Mouse (Mus musculus) heart, postnatal 14 days (tissue): ENCODE measurements around the gene Dab1. TPM values are rescaled to one million over a fixed set of nuclear protein-coding genes. Genes with fewer than 3 reads are reported as not detected.

Experiments used
- DNase-seq, 2 experiments: peaks; one replicate each; pipeline ENCODE4 v3.0.0; 2021 to 2022
- intact Hi-C: fragments of 180-260 bp; cut with DNase I; formaldehyde crosslinking; loops from one replicate; pipeline ENCODE4 v1.15.1; 2025
- total RNA-seq, 2 experiments: library from RNA; stranded (reverse); gene quantifications; 2 replicates each; pipeline ENCODE4 v1.2.3; 2021

Gene Dab1
- total RNA-seq, 2 experiments from 2014 or later: 0.17 TPM; not detected in 1

DNA sequence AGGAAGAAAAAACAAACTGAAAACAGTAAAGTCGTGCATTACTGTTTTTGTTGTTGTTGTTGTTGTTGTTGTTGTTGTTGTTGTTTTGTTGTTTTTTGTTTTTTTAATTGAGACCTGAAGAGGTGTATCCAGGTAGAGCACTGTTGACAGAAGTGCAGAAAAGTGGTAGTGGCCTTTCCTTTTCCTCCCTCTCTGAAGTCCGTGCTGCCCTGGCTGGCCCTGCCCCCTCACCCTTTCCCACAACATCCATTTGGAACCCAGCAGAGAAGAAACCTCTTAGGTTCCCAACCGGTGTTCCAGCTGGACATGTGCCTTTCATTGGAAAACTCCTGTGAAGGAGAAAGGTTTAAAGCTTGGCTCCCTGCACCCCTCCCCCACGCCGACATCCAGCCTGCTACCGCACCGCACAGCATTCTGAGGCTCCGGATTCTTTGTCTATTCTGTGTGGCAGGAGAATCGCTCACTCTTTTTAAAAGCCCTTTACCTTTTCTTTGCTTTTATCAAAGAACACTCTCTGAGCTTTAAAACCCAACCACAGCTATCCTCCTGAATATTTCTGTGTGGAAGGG, 334.6 kb downstream of the Dab1 start:
- intact Hi-C loops: no loop called here
- no peak for DNase-seq

DNA sequence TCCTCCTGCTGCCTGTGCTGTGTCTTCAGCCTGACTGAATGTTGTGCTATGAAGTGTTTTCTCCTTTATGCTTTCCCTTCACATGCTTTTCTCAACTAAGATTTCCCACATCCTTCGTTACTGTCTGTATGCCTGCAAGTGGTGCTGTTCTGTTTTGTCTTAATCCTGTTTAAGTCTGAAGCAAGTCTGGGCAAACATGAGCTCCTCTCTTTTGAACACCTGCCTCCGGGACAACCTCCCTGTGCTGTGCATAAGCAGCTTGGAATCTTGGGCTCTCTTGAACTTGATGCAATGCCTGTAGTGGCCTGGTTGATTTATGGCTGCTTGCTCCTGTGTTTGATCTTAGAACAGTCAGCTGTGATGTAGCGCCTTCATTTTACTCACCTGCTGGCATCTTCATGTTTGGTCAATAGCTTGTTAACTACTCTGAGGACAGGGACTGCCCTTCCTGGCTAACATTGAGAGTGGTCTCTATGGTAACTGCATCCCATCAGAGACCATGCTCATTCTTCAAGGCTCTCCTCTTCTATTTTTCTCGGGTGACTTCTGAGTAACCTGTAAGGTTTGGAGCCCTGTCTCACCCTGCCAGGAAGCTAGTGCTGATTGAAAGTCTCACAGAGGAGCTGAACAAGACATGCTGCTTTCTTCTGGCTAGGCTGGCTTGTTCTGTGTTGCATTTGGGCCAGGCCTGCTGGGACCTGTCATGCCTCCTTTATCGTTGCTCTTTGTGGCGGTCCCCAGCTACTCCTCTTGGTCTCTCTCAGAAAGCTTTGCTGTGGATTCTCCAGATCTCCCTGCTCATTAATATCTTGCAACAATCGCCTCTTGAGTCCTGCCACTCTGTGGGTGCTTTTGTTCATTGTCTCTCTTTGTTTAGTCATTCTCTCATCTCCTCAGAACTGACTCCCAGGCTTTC, 342.2 kb downstream of the Dab1 start:
- intact Hi-C loops: no loop called here
- DNase-seq: no peak

DNA sequence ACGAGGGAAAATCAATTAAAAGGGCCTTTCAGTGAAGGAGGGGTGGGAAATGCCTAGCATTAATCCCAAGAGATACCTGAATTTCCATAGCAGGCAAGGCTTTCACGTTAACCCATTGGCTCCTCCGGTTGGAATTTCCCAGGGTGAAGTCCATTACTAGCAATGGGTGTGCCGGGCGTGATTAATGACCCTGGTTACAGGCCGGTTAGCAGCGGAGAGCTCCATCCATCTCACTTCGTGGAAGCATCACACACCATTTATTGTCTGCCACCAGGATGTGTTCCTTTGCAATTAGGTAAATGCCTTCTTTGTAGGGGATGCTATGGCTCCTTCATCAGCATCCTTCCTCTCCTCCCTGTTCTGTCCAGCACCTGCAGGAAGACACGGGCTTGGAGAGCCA, 350.7 kb downstream of the Dab1 start:
- intact Hi-C loops: no loop called here
- no peak for DNase-seq

DNA sequence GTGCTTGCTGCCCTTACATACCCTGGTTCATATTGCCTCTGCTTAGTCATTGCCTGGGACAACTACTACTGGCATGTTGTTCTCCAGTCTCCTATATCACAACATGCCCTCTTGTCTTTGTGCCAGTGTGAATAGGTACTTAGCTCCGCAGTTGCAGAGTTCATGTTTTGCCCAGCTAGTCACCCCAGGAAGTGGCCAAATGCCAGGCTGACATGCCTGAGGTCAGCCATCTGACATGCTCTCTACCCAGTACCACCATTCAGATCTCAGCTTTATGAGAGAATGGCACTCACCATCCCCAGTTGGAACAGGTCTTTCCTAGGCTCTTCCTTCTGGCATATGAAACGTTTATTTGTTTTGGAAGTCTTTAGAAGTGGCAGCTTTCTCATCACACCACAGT, 355.4 kb downstream of the Dab1 start:
- DNase-seq: no peak
- intact Hi-C loops: no loop called here

DNA sequence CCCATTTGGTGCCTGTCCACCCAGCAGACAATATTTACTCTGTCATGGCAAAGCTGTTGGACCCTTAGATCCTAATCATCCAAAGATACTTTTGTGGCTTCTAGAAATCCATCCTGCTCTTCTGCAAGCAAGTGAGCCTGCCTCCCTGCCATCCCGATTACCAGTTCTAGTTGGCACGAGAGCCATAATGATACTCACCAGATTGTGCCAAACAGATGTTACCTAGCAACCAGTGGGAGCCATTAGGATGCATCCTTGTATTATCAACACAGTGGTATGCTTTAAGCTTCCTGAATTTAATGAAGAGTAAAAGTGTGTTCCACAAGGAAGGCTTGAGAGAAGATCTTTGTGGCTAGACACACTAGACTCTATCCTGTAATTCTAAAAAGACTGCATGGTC, 355.8 kb downstream of the Dab1 start:
- DNase-seq: no peak

DNA sequence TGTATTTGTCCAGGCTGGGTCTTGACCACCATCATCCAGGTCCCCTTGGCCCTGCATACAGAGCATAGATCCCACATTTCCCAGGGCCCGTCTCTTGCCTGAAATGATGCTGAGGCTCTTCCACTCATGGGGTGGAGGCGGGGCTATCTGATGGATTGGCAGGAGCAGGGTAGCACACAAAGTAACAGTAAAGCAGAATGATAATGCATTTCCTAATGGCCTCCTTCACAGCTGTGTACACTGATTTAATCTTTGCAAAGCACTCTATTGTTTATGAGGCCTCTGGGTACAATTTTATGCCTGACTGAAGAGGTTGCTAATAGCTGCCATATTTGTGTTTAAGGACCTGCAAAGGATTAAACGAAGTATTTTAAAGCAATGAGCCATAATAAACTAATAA, 374.7 kb downstream of the Dab1 start:
- intact Hi-C loops: no loop called here
- DNase-seq: no peak

More for the DNA sequence above, 355.8 kb downstream of the Dab1 start:
- intact Hi-C loops: no loop called here

DNA sequence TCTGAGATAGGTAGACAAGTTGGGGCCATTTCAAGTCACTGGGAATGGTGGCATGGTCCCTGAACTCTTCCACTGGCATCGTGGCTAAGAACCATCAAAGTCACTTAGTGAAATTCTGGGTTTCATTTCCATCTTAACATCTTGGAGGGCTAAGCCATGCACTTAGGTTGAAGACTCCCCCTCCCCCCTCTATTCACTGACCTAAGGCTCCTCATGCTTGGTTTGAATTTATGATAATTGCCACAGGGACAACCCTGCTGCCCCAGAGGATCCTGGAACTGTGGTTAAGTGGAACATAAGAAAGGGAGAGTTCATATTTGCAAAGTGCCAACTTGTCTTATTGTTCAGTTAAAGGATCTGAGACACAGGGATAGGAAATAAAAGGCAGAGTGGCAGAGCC, 375.2 kb downstream of the Dab1 start:
- no peak for DNase-seq
- intact Hi-C loops: no loop called here

DNA sequence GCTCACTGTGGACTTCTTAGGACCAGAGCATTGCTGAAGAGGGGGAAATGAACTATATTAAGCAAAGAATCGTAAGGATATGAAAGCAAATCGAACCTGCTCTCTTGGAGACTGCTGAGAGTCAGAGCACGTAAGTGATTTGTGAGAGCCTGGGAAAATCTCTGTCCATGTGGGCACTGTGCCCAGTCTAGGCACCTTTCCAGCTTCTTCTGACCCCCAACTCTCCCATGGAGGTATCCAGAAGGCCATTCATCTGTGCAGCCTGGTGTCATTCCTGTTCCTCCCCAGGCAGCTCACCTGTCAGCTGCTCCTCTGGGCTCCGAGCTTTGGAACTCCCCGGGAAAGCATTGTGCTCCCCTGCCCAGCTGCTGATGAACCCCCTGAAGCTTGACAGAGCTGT, 389.2 kb downstream of the Dab1 start:
- intact Hi-C loops: no loop called here
- DNase-seq: peak in 1 of 2 experiments; percentile 2

DNA sequence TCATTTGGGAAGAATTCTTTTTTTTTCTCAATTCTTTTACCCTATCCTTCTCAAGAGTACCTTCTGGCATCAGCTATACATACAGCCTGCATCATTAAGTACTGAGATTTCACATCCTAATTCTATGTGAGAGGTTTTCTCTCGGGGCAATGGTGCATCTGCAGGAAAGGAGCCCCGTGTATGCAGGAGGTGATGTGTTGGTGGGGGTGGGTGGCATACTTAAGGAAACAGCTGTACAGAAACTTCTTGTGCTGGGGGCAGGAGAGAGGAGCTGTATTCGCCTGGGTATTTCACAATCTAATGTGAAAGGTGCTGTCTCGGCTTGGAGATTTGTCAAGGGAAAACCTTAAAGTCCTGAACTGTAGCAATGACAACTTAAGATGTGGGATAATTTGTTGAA, 392.5 kb downstream of the Dab1 start:
- intact Hi-C loops: no loop called here
- no peak for DNase-seq

DNA sequence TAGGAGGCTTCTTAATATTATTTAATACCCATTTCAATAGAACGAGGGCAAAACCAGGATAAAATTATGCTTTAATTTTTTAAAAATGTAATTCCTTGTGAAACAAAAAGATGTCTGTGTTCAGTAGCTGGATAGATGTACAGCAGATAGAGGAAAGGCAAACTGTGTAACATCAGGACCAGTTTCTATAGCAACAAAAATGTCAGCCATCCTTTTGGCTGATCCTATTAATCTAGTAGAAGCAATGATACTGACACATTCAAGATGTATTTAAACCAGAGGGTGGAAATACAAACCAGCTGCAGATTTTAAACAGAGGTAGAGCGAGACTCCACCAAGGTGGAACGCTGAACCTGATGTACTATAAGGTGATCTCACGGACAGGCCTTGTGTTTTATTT, 393.0 kb downstream of the Dab1 start:
- intact Hi-C loops: no loop called here

DNA sequence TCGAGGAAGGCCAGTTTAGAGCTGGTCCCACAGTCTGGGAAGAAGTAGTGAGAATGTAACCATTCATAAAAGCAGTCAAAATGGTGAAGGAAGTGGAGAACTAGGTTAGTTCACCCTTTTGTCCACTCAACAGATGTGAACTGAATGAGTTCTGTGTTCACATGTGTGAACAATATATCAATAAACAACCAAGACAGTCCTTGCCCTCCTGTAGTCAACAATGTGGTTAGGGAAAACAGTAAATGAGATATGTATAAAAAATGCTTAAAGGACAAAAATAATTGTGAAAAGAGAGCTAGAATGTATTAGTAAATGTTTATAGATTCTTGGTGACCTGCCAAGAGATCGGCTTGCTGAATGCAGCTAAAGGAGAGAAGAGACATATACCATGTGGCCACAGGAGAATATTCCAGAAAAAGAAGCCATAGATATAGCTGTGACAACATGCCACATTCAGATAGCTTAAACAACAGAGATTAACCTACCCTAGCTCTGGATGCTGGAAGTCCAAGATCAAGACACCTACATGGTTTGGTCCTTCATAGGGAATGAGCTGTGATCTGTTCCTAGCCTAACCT, 406.0 kb downstream of the Dab1 start:
- DNase-seq: no peak
- intact Hi-C loops: no loop called here

More for the DNA sequence above, 393.0 kb downstream of the Dab1 start:
- no peak for DNase-seq

DNA sequence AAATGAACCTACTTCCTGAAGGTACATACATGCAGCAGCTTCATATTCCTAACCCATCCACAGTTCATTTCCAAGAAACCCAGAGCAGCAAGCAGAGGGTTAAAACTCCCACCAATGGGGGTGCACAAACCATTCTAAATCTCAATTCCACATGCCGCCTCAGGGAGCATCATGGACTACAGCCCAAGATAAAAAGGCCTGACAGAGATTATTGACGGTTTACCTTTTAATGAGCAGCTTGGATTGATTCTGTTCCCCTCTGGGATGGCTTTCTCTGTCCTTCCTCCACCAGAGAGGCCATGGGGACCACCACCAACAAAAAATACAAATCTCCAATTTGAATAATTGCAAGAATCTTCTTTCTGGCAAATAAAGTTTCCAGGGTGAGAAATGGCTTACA, 407.7 kb downstream of the Dab1 start:
- intact Hi-C loops: no loop called here
- DNase-seq: no peak

DNA sequence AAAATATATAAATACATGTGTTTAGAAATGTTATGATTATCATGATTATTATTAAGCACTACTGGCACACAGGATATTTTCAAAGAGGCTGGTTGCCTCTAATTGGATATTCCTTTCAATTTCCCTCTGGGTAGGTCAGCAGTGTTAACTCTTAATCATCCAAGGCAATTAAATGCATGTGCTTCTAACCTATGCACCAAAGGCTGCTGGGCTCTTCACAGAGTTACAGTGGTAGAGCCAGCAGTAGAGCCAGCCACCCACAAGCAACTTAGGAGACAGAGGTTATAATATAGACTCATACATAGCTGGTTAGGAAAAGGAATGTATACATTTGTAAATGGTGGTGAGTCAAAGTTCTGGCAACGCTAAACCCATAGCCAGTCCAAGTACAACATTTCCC, 408.1 kb downstream of the Dab1 start:
- no peak for DNase-seq

DNA sequence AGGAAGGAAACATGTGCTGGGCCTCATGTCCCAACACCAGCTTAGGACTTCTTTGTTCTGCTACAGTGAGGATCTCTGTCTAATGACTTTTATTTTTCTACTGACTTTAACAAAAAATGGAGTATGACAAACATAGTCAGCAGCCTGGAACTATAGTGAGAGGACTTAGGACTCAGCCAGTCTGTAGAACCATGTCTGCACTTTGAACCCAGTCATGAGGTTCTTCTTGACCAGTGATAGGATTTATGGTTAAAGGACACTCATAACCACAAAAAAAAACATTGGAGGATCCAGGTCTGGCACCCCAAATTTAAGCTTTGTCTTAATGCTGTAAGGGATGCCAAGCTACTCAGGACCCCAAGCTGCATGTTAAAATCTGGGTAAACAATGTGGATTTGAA, 416.9 kb downstream of the Dab1 start:
- DNase-seq: no peak
- intact Hi-C loops: no loop called here

More for the DNA sequence above, 408.1 kb downstream of the Dab1 start:
- intact Hi-C loops: no loop called here

DNA sequence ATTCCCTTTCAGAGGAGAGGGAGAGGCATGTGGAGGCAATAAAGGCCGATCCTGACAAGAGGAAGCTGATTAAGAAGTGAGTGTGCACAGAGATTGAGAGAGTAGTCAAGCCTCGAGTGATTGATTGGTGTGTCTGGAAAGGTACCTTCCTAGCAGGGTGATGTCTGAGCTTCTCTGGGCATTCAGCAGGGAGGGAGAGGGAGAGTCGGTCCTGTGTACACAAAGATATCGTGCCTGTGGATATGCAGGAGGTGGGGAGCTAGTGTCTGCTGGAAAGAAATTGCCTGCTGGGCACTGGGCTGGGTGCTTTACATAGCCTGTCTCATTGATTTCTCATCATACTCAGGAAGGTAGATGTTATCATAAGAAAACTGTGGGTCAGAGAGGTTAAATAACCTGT, 420.4 kb downstream of the Dab1 start:
- intact Hi-C loops: no loop called here
- no peak for DNase-seq

DNA sequence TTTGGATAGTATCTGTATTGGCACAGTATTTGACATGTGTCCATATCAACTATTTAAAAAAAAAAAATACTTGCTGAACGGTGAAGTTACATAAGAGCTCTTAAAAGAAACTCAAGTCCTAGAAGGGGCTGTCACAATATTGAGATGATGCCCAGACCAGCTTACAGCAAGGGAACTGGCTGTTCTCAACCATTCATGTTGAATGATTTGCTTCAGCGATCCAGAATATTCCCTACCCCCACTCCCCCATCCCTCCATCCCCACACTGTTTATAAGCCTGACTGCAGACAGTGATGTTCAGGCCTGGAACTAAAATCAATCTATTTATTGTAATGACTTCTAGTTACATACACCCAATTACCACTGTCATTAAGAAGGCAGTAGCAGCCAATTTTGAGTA, 424.3 kb downstream of the Dab1 start:
- intact Hi-C loops: no loop called here

DNA sequence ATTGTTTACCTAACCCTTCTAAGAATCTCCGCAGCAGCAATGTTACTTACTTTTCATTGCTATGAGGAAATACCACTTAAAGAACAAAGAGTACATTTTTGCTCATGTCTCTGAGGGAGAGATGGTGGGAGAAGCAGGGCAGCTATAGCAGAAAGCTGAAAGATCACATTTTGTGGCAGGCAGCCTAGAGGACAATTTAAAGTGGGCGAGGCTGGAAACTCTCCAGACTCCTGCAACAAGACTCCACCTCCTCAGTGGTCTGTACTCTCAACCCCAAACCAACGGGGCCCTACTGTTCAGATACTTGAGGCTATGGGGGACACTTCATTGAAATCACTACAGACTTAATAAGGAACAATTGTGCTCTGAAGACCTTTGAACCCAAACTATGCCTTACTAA, 425.5 kb downstream of the Dab1 start:
- intact Hi-C loops: no loop called here
- DNase-seq: no peak

More for the DNA sequence above, 424.3 kb downstream of the Dab1 start:
- DNase-seq: no peak

DNA sequence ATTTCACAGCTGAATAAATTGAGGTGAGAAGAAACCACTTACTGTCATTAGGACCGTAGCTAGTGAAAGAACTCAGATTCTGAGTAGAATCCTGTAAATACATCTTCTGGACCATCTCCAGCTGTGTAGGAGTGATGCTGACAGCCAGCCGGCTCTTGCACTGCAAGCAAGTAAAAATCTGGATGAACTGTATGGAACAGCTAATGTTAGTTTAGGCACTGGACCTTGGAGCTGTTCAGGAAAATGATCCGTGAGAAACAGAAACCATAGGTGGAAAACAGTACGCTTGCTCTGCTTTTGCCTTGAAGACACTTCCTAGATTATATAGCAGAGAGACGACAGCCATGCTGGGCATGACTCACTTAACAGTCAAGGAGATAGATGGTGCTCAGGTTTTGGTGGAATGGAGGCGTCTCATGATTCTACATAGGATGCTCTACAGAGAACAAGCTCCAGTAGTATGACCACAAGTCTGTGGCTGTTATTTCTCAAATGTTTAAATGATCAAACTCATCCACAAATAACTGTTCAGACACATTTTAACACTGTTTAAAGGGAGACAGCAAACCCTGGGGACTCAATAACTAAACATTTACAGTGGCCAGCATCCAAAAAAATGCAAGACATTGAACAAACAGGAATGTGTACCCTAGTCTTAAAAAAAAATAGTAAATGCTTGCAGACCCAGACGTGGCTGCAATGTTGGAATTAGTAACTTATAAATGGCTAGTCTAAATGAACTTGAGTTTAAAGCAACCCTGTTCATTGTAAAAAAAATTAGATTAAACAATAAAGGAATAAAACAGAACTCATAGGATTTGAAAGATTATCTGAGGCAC, 429.0 kb downstream of the Dab1 start:
- intact Hi-C loops: no loop called here
- DNase-seq: no peak

DNA sequence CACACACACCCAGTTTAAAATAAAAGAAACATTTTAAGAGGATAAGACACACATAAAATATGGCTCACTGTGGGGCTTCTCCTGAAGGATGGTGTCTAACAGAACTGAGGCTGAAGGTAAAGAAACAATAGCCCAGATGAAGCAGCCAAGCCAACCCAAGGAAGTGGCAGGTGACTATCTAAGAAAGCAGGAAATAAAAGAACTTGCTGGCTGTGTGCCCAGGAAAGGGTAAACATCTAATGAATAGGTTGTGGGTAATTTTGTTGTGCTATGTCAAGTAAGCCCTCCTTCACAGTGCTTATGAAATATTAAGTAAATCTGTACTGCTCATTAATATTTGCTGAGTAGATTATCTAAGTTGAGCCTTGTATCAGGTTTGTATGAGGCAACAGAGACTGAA, 438.0 kb downstream of the Dab1 start:
- DNase-seq: no peak
- intact Hi-C loops: no loop called here

DNA sequence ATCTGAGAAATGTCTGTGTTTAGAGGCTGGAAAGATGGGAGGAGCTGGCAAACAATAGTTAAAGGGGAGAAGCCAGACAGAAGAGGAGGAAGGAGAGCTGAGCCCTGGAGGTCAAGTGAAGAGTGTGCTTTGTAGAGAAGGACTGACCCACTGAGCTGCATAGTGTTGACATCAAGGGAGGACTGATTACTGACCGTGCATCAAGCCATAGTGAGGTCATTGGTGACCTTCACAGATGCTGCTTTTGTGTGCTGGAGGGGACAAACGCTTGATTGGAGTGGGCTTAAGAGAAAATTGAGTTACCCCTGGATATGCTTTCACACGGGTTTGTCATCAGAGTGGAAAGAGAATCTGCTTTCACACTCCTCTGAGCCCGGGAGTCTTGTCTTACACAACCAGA, 440.4 kb downstream of the Dab1 start:
- DNase-seq: no peak
- intact Hi-C loops: no loop called here

DNA sequence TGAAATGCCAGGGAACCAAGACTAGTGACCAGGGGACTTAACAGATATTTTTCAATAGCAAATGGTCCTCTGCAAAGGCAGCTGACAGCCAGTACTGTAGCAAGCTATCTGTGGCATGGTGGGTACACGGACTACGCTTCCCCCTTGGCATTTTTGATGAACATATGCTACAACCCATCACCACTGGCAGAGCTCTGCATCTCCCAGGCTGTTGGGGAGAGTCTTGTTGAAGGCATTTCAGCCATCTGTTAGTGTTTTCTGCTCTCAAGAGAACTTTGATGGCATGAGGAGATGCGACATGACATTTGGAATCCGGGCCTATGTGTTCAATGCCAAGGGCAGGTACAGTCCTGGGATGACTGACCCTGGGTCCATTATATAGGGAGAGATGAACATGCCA, 443.2 kb downstream of the Dab1 start:
- DNase-seq: no peak
- intact Hi-C loops: no loop called here
